Mouse (Mus musculus) bone marrow macrophage, adult 2 months (primary cell): ENCODE measurements around the gene Rpsa.
"Not testable (repeated sequence)": the region's sequence is repeated elsewhere in the genome, so short reads cannot be mapped to it uniquely, and the experiment has no call there.

Experiments
- CTCF ChIP-seq: IDR thresholded peaks from 2 replicates; pipeline ENCODE4 v1.5.1; 2012; ENCODE audit warnings: low read depth, mild to moderate bottlenecking, low read length, moderate library complexity
- POLR2A ChIP-seq: IDR thresholded peaks from 2 replicates; pipeline ENCODE4 v1.6.1; 2012; ENCODE audit warnings: mild to moderate bottlenecking, low read depth, low read length, borderline replicate concordance

DNA sequence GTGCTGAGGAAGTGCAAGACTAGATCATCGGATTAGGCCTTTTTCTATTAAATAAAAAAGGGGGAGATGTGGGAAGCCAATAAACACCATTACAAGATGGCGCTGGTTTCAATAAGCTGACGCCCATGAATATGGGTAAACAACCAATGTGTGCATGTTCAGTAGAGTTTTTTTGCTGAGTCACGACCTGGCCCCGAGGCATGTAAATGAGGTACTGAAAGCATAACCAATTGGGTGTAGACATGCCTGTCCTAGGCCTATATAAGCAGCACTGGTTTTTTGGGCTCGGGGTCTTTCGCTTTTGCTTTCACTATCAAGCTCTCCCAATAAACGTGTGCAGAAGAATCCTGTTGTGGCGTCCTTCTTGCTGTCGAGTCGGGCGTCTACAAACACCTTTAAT lies 18.5 kb upstream of the Rpsa start:
- TF ChIP-seq POLR2A, CTCF: not testable (repeated sequence)
